Mouse (Mus musculus) T-cell, adult 2 months (primary cell): ENCODE data around the gene Lmod1.

ENCODE experiments used
- DNase-seq: peaks from one replicate; pipeline ENCODE4 v3.0.0; 2022; ENCODE audit warnings: low spot score

Lmod1 gene

GRCm38 (mm10) chr1:135412130-135412529 is 87.5 kb downstream of the Lmod1 start:
- no peak for DNase-seq

- no peak for DNase-seq
These were observed 89.4 kb downstream of the Lmod1 start for GRCm38 (mm10) chr1:135413996-135414395.
